22 mouse cellular contexts compared by ENCODE assay signal in the genomic region with DNA sequence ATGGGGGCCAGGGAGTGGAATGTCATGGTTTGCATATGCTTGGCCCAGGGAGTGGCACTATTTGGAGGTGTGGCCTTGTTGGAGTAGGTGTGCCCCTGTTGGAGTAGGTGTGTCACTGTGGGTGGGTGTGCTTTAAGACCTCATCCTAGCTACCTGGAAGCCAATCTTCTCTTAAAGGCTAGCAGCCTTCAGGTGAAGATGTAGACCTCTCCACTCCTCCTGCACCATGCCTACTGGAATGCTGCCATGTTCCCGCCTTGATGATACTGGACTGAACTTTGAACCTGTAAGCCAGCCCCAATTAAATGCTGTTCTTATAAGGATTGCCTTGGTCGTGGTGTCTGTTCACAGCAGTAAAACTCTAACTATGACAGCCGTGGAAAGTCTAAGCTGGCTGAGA.
DNase-seq lines count a peak whose midpoint lies in the region; ATAC-seq and TF ChIP-seq lines count a peak whose summit lies in the region.
"Had no signal": no experiment of that assay in that cellular context is flagged by ENCODE, and none has a peak within 500 bp of the region (broad histone marks: within the 10 kb centered on the region; RNA-seq: fewer than 3 reads in every experiment).

No protein-coding gene starts in this region.

- no peak for TF ChIP-seq EP300 in stomach, postnatal 0 days (optimal IDR thresholded peaks at IDR 0.05)

- peak; percentile 72 for DNase-seq in heart, adult 11 months
- DNase-seq in heart, adult 18-20 months = no peak
- no peak for DNase-seq in lung, postnatal 25 days (ENCODE audit: low spot score)
- peak; percentile 51 for DNase-seq in stomach, postnatal 0 days (ENCODE audit: low spot score)
- no peak for DNase-seq in frontal cortex, adult 2 months (ENCODE audit: extremely low spot score in 1 of 2, low spot score in 1 of 2)
- DNase-seq: adrenal gland, adult 8-10 months; cerebellum, adult 11-12 months; cerebellum, adult 8-10 months; embryo, embryonic 11 days had no signal

- no peaks in the 10 kb centered on the region for H3K9me3 ChIP-seq in lung, embryonic 15.5 days
- no peaks in the 10 kb centered on the region for H3K9me3 ChIP-seq in intestine, postnatal 0 days (ENCODE audit: control insufficient read depth)
- no peaks in the 10 kb centered on the region for H3K9me3 ChIP-seq in stomach, postnatal 0 days (ENCODE audit: control insufficient read depth, low read length)
- no peaks in the 10 kb centered on the region for H3K9me3 ChIP-seq in hindbrain, embryonic 13.5 days
- H3K9me3 ChIP-seq: embryonic facial prominence, embryonic 10.5 days; embryonic facial prominence, embryonic 13.5 days; forebrain, embryonic 13.5 days; heart, embryonic 10.5 days; heart, embryonic 13.5 days; hindbrain, embryonic 15.5 days had no signal

- TF ChIP-seq CTCF in intestine, postnatal 0 days (IDR thresholded peaks at IDR 0.05; ENCODE audit: low read depth) = no peak
- no peak for TF ChIP-seq CTCF in stomach, postnatal 0 days (IDR thresholded peaks at IDR 0.05; ENCODE audit: low read depth)

- H3K4me1 ChIP-seq in lung, embryonic 15.5 days = peaks cover 8% of the 10 kb centered on the region; the same call in 1 of the 2 replicates
- H3K4me1 ChIP-seq in intestine, postnatal 0 days (replicated peaks; ENCODE audit: control insufficient read depth, insufficient read depth, low read length) = no peaks in the 10 kb centered on the region
- H3K4me1 ChIP-seq in stomach, postnatal 0 days (replicated peaks; ENCODE audit: control insufficient read depth, insufficient read depth) = no peaks in the 10 kb centered on the region
- H3K4me1 ChIP-seq in hindbrain, embryonic 13.5 days (replicated peaks) = no peaks in the 10 kb centered on the region
- H3K4me1 ChIP-seq: embryonic facial prominence, embryonic 10.5 days; embryonic facial prominence, embryonic 13.5 days; forebrain, embryonic 13.5 days; heart, embryonic 10.5 days; hindbrain, embryonic 15.5 days had no signal

- 89% methylated on average over 3 of the region's 3 CpGs for WGBS in lung, embryonic 15.5 days
- WGBS in intestine, postnatal 0 days = 34% methylated on average over 3 of the region's 3 CpGs
- 82% methylated on average over 3 of the region's 3 CpGs for WGBS in stomach, postnatal 0 days
- WGBS in hindbrain, embryonic 13.5 days = 91% methylated on average over 3 of the region's 3 CpGs

- H3K9ac ChIP-seq in lung, embryonic 15.5 days = no peak overlapping the region
- H3K9ac ChIP-seq in intestine, postnatal 0 days (ENCODE audit: low read depth, low read length) = no peak overlapping the region
- H3K9ac ChIP-seq in stomach, postnatal 0 days (ENCODE audit: low read length) = no peak overlapping the region
- no peak overlapping the region for H3K9ac ChIP-seq in hindbrain, embryonic 13.5 days
- H3K9ac ChIP-seq: embryonic facial prominence, embryonic 13.5 days; forebrain, embryonic 13.5 days; heart, embryonic 13.5 days; hindbrain, embryonic 15.5 days had no signal

- H3K4me2 ChIP-seq in lung, embryonic 15.5 days = no peak overlapping the region
- no peak overlapping the region for H3K4me2 ChIP-seq in intestine, postnatal 0 days (replicated peaks; ENCODE audit: low read depth)
- H3K4me2 ChIP-seq in stomach, postnatal 0 days (replicated peaks; ENCODE audit: low read depth) = no peak overlapping the region
- H3K4me2 ChIP-seq in hindbrain, embryonic 13.5 days = no peak overlapping the region
- H3K4me2 ChIP-seq: embryonic facial prominence, embryonic 13.5 days; forebrain, embryonic 13.5 days; heart, embryonic 13.5 days; hindbrain, embryonic 15.5 days had no signal

- no peak for ATAC-seq in lung, embryonic 15.5 days (ENCODE audit: borderline replicate concordance, extremely low read depth, low FRiP score, low TSS enrichment)
- ATAC-seq in intestine, postnatal 0 days = peak; percentile 61; the same call in 1 of the 2 replicates
- peak; percentile 92 for ATAC-seq in stomach, postnatal 0 days (ENCODE audit: low FRiP score, low TSS enrichment)
- no peak for ATAC-seq in hindbrain, embryonic 13.5 days (ENCODE audit: low FRiP score)
- ATAC-seq: activated CD4-positive, CD25-positive, alpha-beta regulatory T cell, adult 4 months; forebrain, embryonic 13.5 days had no signal

- no peaks in the 10 kb centered on the region for H3K36me3 ChIP-seq in lung, embryonic 15.5 days
- H3K36me3 ChIP-seq in intestine, postnatal 0 days (ENCODE audit: control insufficient read depth, insufficient read depth) = no peaks in the 10 kb centered on the region
- H3K36me3 ChIP-seq in stomach, postnatal 0 days (ENCODE audit: control insufficient read depth, insufficient read depth, low read length) = no peaks in the 10 kb centered on the region
- H3K36me3 ChIP-seq in hindbrain, embryonic 13.5 days = no peaks in the 10 kb centered on the region
- H3K36me3 ChIP-seq: embryonic facial prominence, embryonic 10.5 days; embryonic facial prominence, embryonic 13.5 days; heart, embryonic 10.5 days; heart, embryonic 13.5 days; hindbrain, embryonic 15.5 days had no signal

- no peak overlapping the region for H3K4me3 ChIP-seq in lung, embryonic 15.5 days
- no peak overlapping the region for H3K4me3 ChIP-seq in intestine, postnatal 0 days (ENCODE audit: low read depth, low read length)
- no peak overlapping the region for H3K4me3 ChIP-seq in stomach, postnatal 0 days (ENCODE audit: low read depth, low read length)
- no peak overlapping the region for H3K4me3 ChIP-seq in hindbrain, embryonic 13.5 days
- H3K4me3 ChIP-seq: embryonic facial prominence, embryonic 10.5 days; embryonic facial prominence, embryonic 13.5 days; erythroblast, embryonic 14.5 days; forebrain, embryonic 13.5 days; gastrocnemius, adult 2 months; heart, adult 2 months; heart, embryonic 10.5 days; heart, embryonic 13.5 days; hindbrain, embryonic 15.5 days had no signal

- peak overlapping the region; percentile 5; the same call in 1 of the 2 replicates for H3K27ac ChIP-seq in lung, embryonic 15.5 days
- no peak overlapping the region for H3K27ac ChIP-seq in intestine, postnatal 0 days (ENCODE audit: low read depth, low read length)
- H3K27ac ChIP-seq in stomach, postnatal 0 days (replicated peaks) = no peak overlapping the region
- no peak overlapping the region for H3K27ac ChIP-seq in hindbrain, embryonic 13.5 days
- H3K27ac ChIP-seq: embryonic facial prominence, embryonic 10.5 days; embryonic facial prominence, embryonic 13.5 days; forebrain, embryonic 13.5 days; heart, embryonic 10.5 days; hindbrain, embryonic 15.5 days had no signal

- no peaks in the 10 kb centered on the region for H3K27me3 ChIP-seq in lung, embryonic 15.5 days
- no peaks in the 10 kb centered on the region for H3K27me3 ChIP-seq in intestine, postnatal 0 days (replicated peaks; ENCODE audit: control insufficient read depth, insufficient read depth, low read length)
- H3K27me3 ChIP-seq in stomach, postnatal 0 days (ENCODE audit: control insufficient read depth, insufficient read depth, low read length) = no peaks in the 10 kb centered on the region
- no peaks in the 10 kb centered on the region for H3K27me3 ChIP-seq in hindbrain, embryonic 13.5 days
- H3K27me3 ChIP-seq: embryonic facial prominence, embryonic 13.5 days; forebrain, embryonic 13.5 days; heart, embryonic 13.5 days; hindbrain, embryonic 15.5 days had no signal

Comparison
In these comparisons a context has a peak if more than half of its experiments do, and no peak if none do; other contexts are left out.
1. DNase-seq: peak in heart, adult 11 months (single experiment) and stomach, postnatal 0 days (single experiment); none in heart, adult 18-20 months (0 of 2), lung, postnatal 25 days (single experiment) and frontal cortex, adult 2 months (0 of 2).
2. ATAC-seq: peak in intestine, postnatal 0 days (single experiment) and stomach, postnatal 0 days (single experiment); none in lung, embryonic 15.5 days (single experiment) and hindbrain, embryonic 13.5 days (single experiment).